Mouse (Mus musculus) E14TG2a.4 (cell line): ENCODE data around the gene Mtss1l.
"Not testable (repeated sequence)": the region's sequence is repeated elsewhere in the genome, so short reads cannot be mapped to it uniquely, and the experiment has no call there.

Source experiments
- H3K27me3 ChIP-seq: 2 replicates; pipeline ENCODE4 v1.6.1; 2014; ENCODE audit warnings: low read length, control low read depth; ENCODE audit not compliant: insufficient read depth
- H3K36me3 ChIP-seq: 2 replicates; pipeline ENCODE4 v1.6.1; 2014; ENCODE audit warnings: low read length, control low read depth; ENCODE audit not compliant: insufficient read depth
- H3K4me1 ChIP-seq: replicated peaks from 2 replicates; pipeline ENCODE4 v1.6.1; 2014; ENCODE audit warnings: low read depth, low read length, control low read depth
- H3K4me3 ChIP-seq: replicated peaks from 2 replicates; pipeline ENCODE4 v1.5.1; 2014; ENCODE audit warnings: mild to moderate bottlenecking, low read length
- H3K9me3 ChIP-seq: 2 replicates; pipeline ENCODE4 v1.6.1; 2014; ENCODE audit warnings: low read length, control low read depth
- CTCF ChIP-seq: conservative IDR thresholded peaks from 2 replicates; pipeline ENCODE4 v1.5.1; 2014; ENCODE audit warnings: low read length
- NANOG ChIP-seq: IDR thresholded peaks from 2 replicates; pipeline ENCODE4 v1.6.1; 2014; ENCODE audit warnings: borderline replicate concordance, low read length, mixed read lengths
- POU5F1 ChIP-seq: IDR thresholded peaks from 2 replicates; pipeline ENCODE4 v1.6.1; 2014; ENCODE audit warnings: low read length, borderline replicate concordance

The Mtss1l gene

DNA sequence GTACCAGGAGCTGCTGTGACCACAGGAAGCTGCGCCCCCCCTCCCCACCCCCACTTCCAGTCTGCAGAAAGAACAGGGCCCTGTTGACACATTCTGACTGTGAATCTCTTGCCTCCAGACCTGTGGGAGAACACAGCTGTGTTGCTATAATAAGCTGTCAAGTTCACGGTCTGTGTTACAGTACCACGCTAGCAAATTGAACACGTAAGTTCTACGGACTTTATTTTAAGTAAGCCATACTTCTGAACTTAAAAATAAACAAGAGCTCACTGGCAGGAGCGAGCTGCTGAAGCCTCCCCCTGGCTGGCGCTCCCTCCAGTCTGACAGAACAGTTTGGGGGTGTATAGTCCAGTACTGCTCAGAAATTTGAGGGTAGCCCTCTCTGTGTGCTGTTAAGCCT is 51.2 kb downstream of the Mtss1l start:
- TF ChIP-seq POU5F1 = no peak
- no peaks in the 10 kb centered on the region for H3K27me3 ChIP-seq
- no peaks in the 10 kb centered on the region for H3K36me3 ChIP-seq
- H3K4me3 ChIP-seq = no peak overlapping the region
- no peaks in the 10 kb centered on the region for H3K9me3 ChIP-seq
- H3K4me1 ChIP-seq = no peaks in the 10 kb centered on the region

GRCm38 (mm10) chr8:110774047-110774446 is 52.8 kb downstream of the Mtss1l start:
- no peaks in the 10 kb centered on the region for H3K36me3 ChIP-seq
- H3K4me3 ChIP-seq = no peak overlapping the region
- no peaks in the 10 kb centered on the region for H3K27me3 ChIP-seq
- no peaks in the 10 kb centered on the region for H3K9me3 ChIP-seq
- H3K4me1 ChIP-seq = no peaks in the 10 kb centered on the region
- no peak for TF ChIP-seq CTCF
- no peak for TF ChIP-seq POU5F1
- no peak for TF ChIP-seq NANOG

DNA sequence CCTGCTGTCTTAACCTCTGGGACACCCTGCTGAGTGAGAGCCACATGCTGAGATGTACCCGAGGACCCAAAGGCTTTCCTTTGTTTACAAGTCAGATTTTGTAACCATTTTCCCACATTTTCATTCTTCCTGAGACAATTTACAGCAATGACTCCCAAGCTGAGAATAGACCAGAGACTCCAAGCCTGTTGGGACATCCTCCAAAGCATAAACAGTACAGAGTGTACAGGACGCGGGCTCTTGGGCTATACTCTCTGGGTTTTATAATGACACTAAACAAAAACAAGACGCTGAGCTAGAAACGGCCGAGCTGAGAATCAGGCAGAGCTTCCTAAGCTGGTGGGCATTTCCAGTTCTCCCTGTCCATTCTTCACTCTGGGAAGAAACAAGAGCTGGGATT is 53.4 kb downstream of the Mtss1l start:
- H3K9me3 ChIP-seq = no peaks in the 10 kb centered on the region
- TF ChIP-seq NANOG (no peak), CTCF (0 out of 2 replicates have a peak, but pooled peaks have one; percentile 5)
- no peak overlapping the region for H3K4me3 ChIP-seq
- no peaks in the 10 kb centered on the region for H3K4me1 ChIP-seq
- H3K36me3 ChIP-seq = no peaks in the 10 kb centered on the region
- H3K27me3 ChIP-seq = no peaks in the 10 kb centered on the region

GRCm38 (mm10) chr8:110775316-110775715 is 54.0 kb downstream of the Mtss1l start:
- H3K27me3 ChIP-seq = no peaks in the 10 kb centered on the region
- no peak overlapping the region for H3K4me3 ChIP-seq
- no peaks in the 10 kb centered on the region for H3K9me3 ChIP-seq
- TF ChIP-seq CTCF (peak; percentile 99), NANOG (no peak)
- H3K36me3 ChIP-seq = no peaks in the 10 kb centered on the region
- H3K4me1 ChIP-seq = no peaks in the 10 kb centered on the region

GRCm38 (mm10) chr8:110775721-110776120 is 54.4 kb downstream of the Mtss1l start:
- TF ChIP-seq CTCF (no peak), POU5F1 (no peak), NANOG (no peak)
- H3K27me3 ChIP-seq = no peaks in the 10 kb centered on the region
- H3K36me3 ChIP-seq = no peaks in the 10 kb centered on the region
- H3K4me1 ChIP-seq = no peaks in the 10 kb centered on the region
- H3K4me3 ChIP-seq = no peak overlapping the region
- H3K9me3 ChIP-seq = no peaks in the 10 kb centered on the region

DNA sequence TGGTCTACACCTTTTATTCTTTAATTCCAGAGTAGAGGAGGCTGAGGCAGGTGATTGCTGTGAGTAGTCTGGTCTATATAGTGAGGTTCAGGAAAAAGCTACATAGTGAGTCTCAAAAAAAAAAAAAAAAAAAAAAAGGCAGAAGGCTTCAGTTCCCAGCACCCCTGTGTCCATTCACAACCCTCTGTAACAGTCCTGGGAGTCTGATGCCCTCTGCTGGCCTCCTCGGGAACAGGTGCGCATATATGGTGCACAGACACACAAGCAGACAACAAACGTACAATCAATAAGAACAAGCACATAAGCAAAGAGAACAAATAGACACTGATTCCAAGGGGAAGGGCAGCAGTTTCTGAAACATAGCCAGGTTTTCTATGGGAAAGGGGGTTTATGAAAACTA is 55.1 kb downstream of the Mtss1l start:
- Histone ChIP-seq H3K9me3 (no peaks in the 10 kb centered on the region), H3K4me1 (no peaks in the 10 kb centered on the region), H3K27me3 (no peaks in the 10 kb centered on the region), H3K36me3 (no peaks in the 10 kb centered on the region), H3K4me3 (no peak overlapping the region)
- no peak for TF ChIP-seq POU5F1
- no peak for TF ChIP-seq NANOG
- TF ChIP-seq CTCF = peak; percentile 82

GRCm38 (mm10) chr8:110779924-110780718 is 58.8 kb downstream of the Mtss1l start:
- Histone ChIP-seq H3K9me3 (no peaks in the 10 kb centered on the region), H3K27me3 (peaks cover 5% of the 10 kb centered on the region; the same call in 1 of the 2 replicates), H3K4me1 (no peaks in the 10 kb centered on the region), H3K36me3 (no peaks in the 10 kb centered on the region), H3K4me3 (no peak overlapping the region)
- no peak for TF ChIP-seq CTCF
- TF ChIP-seq POU5F1 = no peak
- TF ChIP-seq NANOG = no peak

GRCm38 (mm10) chr8:110785366-110785765 is 64.1 kb downstream of the Mtss1l start:
- Histone ChIP-seq H3K9me3 (no peaks in the 10 kb centered on the region), H3K4me1 (peaks cover 24% of the 10 kb centered on the region), H3K36me3 (no peaks in the 10 kb centered on the region), H3K27me3 (peaks cover 12% of the 10 kb centered on the region), H3K4me3 (no peak overlapping the region)
- no peak for TF ChIP-seq CTCF
- TF ChIP-seq NANOG = no peak
- TF ChIP-seq POU5F1 = no peak

DNA sequence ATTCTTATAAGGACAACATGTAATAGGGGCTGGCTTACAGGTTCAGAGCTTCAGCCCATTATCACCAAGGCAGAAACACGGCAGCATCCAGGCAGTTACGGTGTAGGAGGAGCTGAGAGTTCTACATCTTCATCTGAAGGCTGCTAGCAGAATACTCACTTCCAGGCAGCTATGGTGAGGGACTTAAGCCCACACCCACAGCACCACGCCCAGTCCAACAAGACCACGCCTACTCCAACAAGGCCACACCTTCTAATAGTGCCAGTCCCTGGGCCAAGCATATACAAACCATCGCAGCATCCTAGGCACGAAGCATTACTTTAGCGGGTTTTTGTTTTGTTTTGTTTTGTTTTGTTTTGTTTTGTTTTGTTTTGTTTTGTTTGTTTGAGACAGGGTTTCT is 65.2 kb downstream of the Mtss1l start:
- Histone ChIP-seq H3K27me3 (peaks cover 12% of the 10 kb centered on the region), H3K4me1 (peaks cover 24% of the 10 kb centered on the region)
- H3K36me3 ChIP-seq, H3K4me3 ChIP-seq, H3K9me3 ChIP-seq: not testable (repeated sequence)
